Mouse (Mus musculus): ENCODE results near the gene Gm42906. TPM values are rescaled to one million over a fixed set of nuclear protein-coding genes. Genes with fewer than 3 reads are reported as not detected.

Gene Gm42906
- not detected for polyA plus RNA-seq (2012; fragmentation: generic; extraction: Trizol)
- long read RNA-seq, experiment 1, partial matches to known transcripts = 0 of 3 reads
- long read RNA-seq, experiment 1, other reads (novel, unspliced or antisense) = 3 of 3 reads
- long read RNA-seq, experiment 2, partial matches to known transcripts = 0 of 7 reads
- long read RNA-seq, experiment 2, other reads (novel, unspliced or antisense) = 7 of 7 reads

- Histone ChIP-seq H3K36me3 (ENCODE audit: control insufficient read depth, insufficient read depth) (no peaks in the 10 kb centered on the region), H3ac (ENCODE audit: control insufficient read depth, insufficient read length, low read depth) (no peak within 1 kb of the TSS), H3K79me3 (ENCODE audit: low read depth) (no peaks in the 10 kb centered on the region), H3K79me2 (ENCODE audit: control insufficient read depth, insufficient read depth) (no peaks in the 10 kb centered on the region), H3K27me3 (ENCODE audit: control insufficient read depth, insufficient read depth, insufficient read length) (no peaks in the 10 kb centered on the region), H3K4me3 (ENCODE audit: insufficient read depth, poor library complexity, severe bottlenecking) (no peak within 1 kb of the TSS)
- TF ChIP-seq MYOG (IDR thresholded peaks at IDR 0.05; ENCODE audit: control insufficient read depth, extremely low read depth, insufficient read length) (no peak), FOSL1 (IDR thresholded peaks at IDR 0.05; ENCODE audit: insufficient read depth, low read length, poor library complexity, severe bottlenecking) (no peak), MYOD1 (IDR thresholded peaks at IDR 0.05; ENCODE audit: control insufficient read depth, insufficient read length, low read depth) (no peak), CEBPB (IDR thresholded peaks at IDR 0.05; ENCODE audit: low read depth) (no peak), CTCF (IDR thresholded peaks at IDR 0.05; ENCODE audit: control insufficient read depth, insufficient read depth, insufficient read length) (no peak), USF1 (IDR thresholded peaks at IDR 0.05; ENCODE audit: low read depth) (no peak), MAX (IDR thresholded peaks at IDR 0.05) (no peak)
These were observed at the start of gene Gm42906 for GRCm38 (mm10) chr5:151428113-151428756. Gene Gm42906, minus strand, starts transcription at chr5:151428163.

GRCm38 (mm10) chr5:151445695-151446094, 17.7 kb upstream of the Gm42906 start:
- H3K79me3 ChIP-seq (ENCODE audit: low read depth) = no peaks in the 10 kb centered on the region
- H3K27me3 ChIP-seq (ENCODE audit: control insufficient read depth, insufficient read depth, insufficient read length) = no peaks in the 10 kb centered on the region
- H3K4me3 ChIP-seq (ENCODE audit: insufficient read depth, poor library complexity, severe bottlenecking) = no peak overlapping the region

GRCm38 (mm10) chr5:151435106-151435505, 7.1 kb upstream of the Gm42906 start:
- H3K27me3 ChIP-seq (ENCODE audit: control insufficient read depth, insufficient read depth, insufficient read length) = no peaks in the 10 kb centered on the region
- no peak overlapping the region for H3K4me3 ChIP-seq (ENCODE audit: insufficient read depth, poor library complexity, severe bottlenecking)
- H3ac ChIP-seq (ENCODE audit: control insufficient read depth, insufficient read length, low read depth) = no peak overlapping the region
- no peaks in the 10 kb centered on the region for H3K79me3 ChIP-seq (ENCODE audit: low read depth)
- no peaks in the 10 kb centered on the region for H3K36me3 ChIP-seq (ENCODE audit: control insufficient read depth, insufficient read depth)
- H3K79me2 ChIP-seq (ENCODE audit: control insufficient read depth, insufficient read depth) = no peaks in the 10 kb centered on the region
- TF ChIP-seq MYOD1 (IDR thresholded peaks at IDR 0.05; ENCODE audit: control insufficient read depth, insufficient read length, low read depth) = no peak

More at GRCm38 (mm10) chr5:151445695-151446094, 17.7 kb upstream of the Gm42906 start:
- Histone ChIP-seq H3ac (ENCODE audit: control insufficient read depth, insufficient read length, low read depth) (no peak overlapping the region), H3K36me3 (ENCODE audit: control insufficient read depth, insufficient read depth) (no peaks in the 10 kb centered on the region), H3K79me2 (ENCODE audit: control insufficient read depth, insufficient read depth) (no peaks in the 10 kb centered on the region)
- TF ChIP-seq FOSL1 (IDR thresholded peaks at IDR 0.05; ENCODE audit: insufficient read depth, low read length, poor library complexity, severe bottlenecking) (no peak), CEBPB (IDR thresholded peaks at IDR 0.05; ENCODE audit: low read depth) (no peak), CTCF (IDR thresholded peaks at IDR 0.05; ENCODE audit: control insufficient read depth, insufficient read depth, insufficient read length) (no peak), MAX (IDR thresholded peaks at IDR 0.05) (no peak), USF1 (IDR thresholded peaks at IDR 0.05; ENCODE audit: low read depth) (no peak), MYOG (IDR thresholded peaks at IDR 0.05; ENCODE audit: control insufficient read depth, extremely low read depth, insufficient read length) (no peak), MYOD1 (IDR thresholded peaks at IDR 0.05; ENCODE audit: control insufficient read depth, insufficient read length, low read depth) (no peak)

- Histone ChIP-seq H3K79me3 (ENCODE audit: low read depth) (no peaks in the 10 kb centered on the region), H3ac (ENCODE audit: control insufficient read depth, insufficient read length, low read depth) (no peak overlapping the region), H3K4me3 (ENCODE audit: insufficient read depth, poor library complexity, severe bottlenecking) (no peak overlapping the region), H3K27me3 (ENCODE audit: control insufficient read depth, insufficient read depth, insufficient read length) (no peaks in the 10 kb centered on the region), H3K79me2 (ENCODE audit: control insufficient read depth, insufficient read depth) (no peaks in the 10 kb centered on the region), H3K36me3 (ENCODE audit: control insufficient read depth, insufficient read depth) (no peaks in the 10 kb centered on the region)
- TF ChIP-seq USF1 (IDR thresholded peaks at IDR 0.05; ENCODE audit: low read depth) (no peak), MAX (IDR thresholded peaks at IDR 0.05) (no peak), MYOD1 (IDR thresholded peaks at IDR 0.05; ENCODE audit: control insufficient read depth, insufficient read length, low read depth) (no peak), FOSL1 (IDR thresholded peaks at IDR 0.05; ENCODE audit: insufficient read depth, low read length, poor library complexity, severe bottlenecking) (no peak), MYOG (IDR thresholded peaks at IDR 0.05; ENCODE audit: control insufficient read depth, extremely low read depth, insufficient read length) (no peak), CTCF (IDR thresholded peaks at IDR 0.05; ENCODE audit: control insufficient read depth, insufficient read depth, insufficient read length) (no peak), CEBPB (IDR thresholded peaks at IDR 0.05; ENCODE audit: low read depth) (no peak)
These were observed 1.5 kb downstream of the Gm42906 start for GRCm38 (mm10) chr5:151426466-151426865.

GRCm38 (mm10) chr5:151422692-151423091, 5.3 kb downstream of the Gm42906 start:
- Histone ChIP-seq H3ac (ENCODE audit: control insufficient read depth, insufficient read length, low read depth) (no peak overlapping the region), H3K79me2 (ENCODE audit: control insufficient read depth, insufficient read depth) (no peaks in the 10 kb centered on the region), H3K79me3 (ENCODE audit: low read depth) (no peaks in the 10 kb centered on the region), H3K36me3 (ENCODE audit: control insufficient read depth, insufficient read depth) (no peaks in the 10 kb centered on the region), H3K27me3 (ENCODE audit: control insufficient read depth, insufficient read depth, insufficient read length) (no peaks in the 10 kb centered on the region), H3K4me3 (ENCODE audit: insufficient read depth, poor library complexity, severe bottlenecking) (no peak overlapping the region)
- TF ChIP-seq MAX (IDR thresholded peaks at IDR 0.05) (no peak), FOSL1 (IDR thresholded peaks at IDR 0.05; ENCODE audit: insufficient read depth, low read length, poor library complexity, severe bottlenecking) (no peak), MYOG (IDR thresholded peaks at IDR 0.05; ENCODE audit: control insufficient read depth, extremely low read depth, insufficient read length) (no peak), MYOD1 (IDR thresholded peaks at IDR 0.05; ENCODE audit: control insufficient read depth, insufficient read length, low read depth) (no peak), USF1 (IDR thresholded peaks at IDR 0.05; ENCODE audit: low read depth) (no peak), CEBPB (IDR thresholded peaks at IDR 0.05; ENCODE audit: low read depth) (no peak), CTCF (IDR thresholded peaks at IDR 0.05; ENCODE audit: control insufficient read depth, insufficient read depth, insufficient read length) (no peak)

Measured in C2C12 (cell line).